Mouse (Mus musculus): ENCODE data around the gene Tbc1d32.

GRCm38 (mm10) chr10:55979898-55980521 is 248.5 kb downstream of the Tbc1d32 start:
- TF ChIP-seq CTCF (IDR thresholded peaks at IDR 0.05; ENCODE audit: insufficient read depth, low read depth, low read length) (no peak), POLR2A (IDR thresholded peaks at IDR 0.05; ENCODE audit: insufficient read depth, low read depth, low read length) (no peak)

All from olfactory bulb, adult 2 months (tissue).